Mouse (Mus musculus): ENCODE measurements around the gene Rad50. TPM values are rescaled to one million over a fixed set of nuclear protein-coding genes. Genes with fewer than 3 reads are reported as not detected.

The Rad50 gene
- total and polyA plus RNA-seq, 3 experiments, result 39.6 to 53.6 (median 48.2) TPM

GRCm38 (mm10) chr11:53605609-53606008 is 101.5 kb downstream of the Rad50 start:
- H3K4me1 ChIP-seq (ENCODE audit: control insufficient read depth in 1 of 2, insufficient read depth in 2 of 2), result peaks cover 36 to 72% of the 10 kb centered on the region in 2 experiments
- TF ChIP-seq TCF12 (IDR thresholded peaks at IDR 0.05; ENCODE audit: low read depth, low read length), result peak; percentile 73
- TF ChIP-seq IRF4 (IDR thresholded peaks at IDR 0.05; ENCODE audit: low read depth, low read length), result peak; percentile 79
- no peak for TF ChIP-seq MAFK (IDR thresholded peaks at IDR 0.05; ENCODE audit: insufficient replicate concordance, low read length)
- TF ChIP-seq E2F4 (IDR thresholded peaks at IDR 0.05; ENCODE audit: insufficient replicate concordance, low read depth, low read length), result no peak
- TF ChIP-seq RAD21 (IDR thresholded peaks at IDR 0.05; ENCODE audit: low read depth, low read length), result no peak; the same call in none of the 2 replicates
- TF ChIP-seq ETS1 (conservative IDR thresholded peaks at IDR 0.05; ENCODE audit: low read depth, low read length), result peak; percentile 62
- TF ChIP-seq CHD2 (IDR thresholded peaks at IDR 0.05; ENCODE audit: low read length), result peak; percentile 88
- TF ChIP-seq ZNF384 (IDR thresholded peaks at IDR 0.05; ENCODE audit: low read depth, low read length), result no peak
- TF ChIP-seq BHLHE40 (IDR thresholded peaks at IDR 0.05; ENCODE audit: low read depth, low read length), result peak; percentile 71
- TF ChIP-seq NRF1 (IDR thresholded peaks at IDR 0.05; ENCODE audit: low read depth, low read length), result no peak
- TF ChIP-seq CHD1 (IDR thresholded peaks at IDR 0.05; ENCODE audit: low read depth, low read length), result no peak
- TF ChIP-seq UBTF (IDR thresholded peaks at IDR 0.05; ENCODE audit: low read depth, low read length), result no peak
- peak; percentile 89 for TF ChIP-seq TBP (conservative IDR thresholded peaks at IDR 0.05; ENCODE audit: low read depth, low read length)
- no peak for TF ChIP-seq POLR2AphosphoS2 (IDR thresholded peaks at IDR 0.05; ENCODE audit: low read depth, low read length)
- TF ChIP-seq POLR2A (IDR thresholded peaks at IDR 0.05; ENCODE audit: low read depth, low read length), result peak; percentile 78
- no peak for TF ChIP-seq PAX5 (IDR thresholded peaks at IDR 0.05; ENCODE audit: low read length)
- peak; percentile 95 for TF ChIP-seq MAZ (IDR thresholded peaks at IDR 0.05; ENCODE audit: low read depth, low read length)
- no peak for TF ChIP-seq JUN (IDR thresholded peaks at IDR 0.05; ENCODE audit: insufficient read depth, low read depth, low read length)
- no peak; the same call in 1 of the 2 replicates for TF ChIP-seq NELFE (IDR thresholded peaks at IDR 0.05; ENCODE audit: low read depth, low read length)
- peak; percentile 55; the same call in 1 of the 2 replicates for TF ChIP-seq KAT2A (IDR thresholded peaks at IDR 0.05; ENCODE audit: insufficient replicate concordance, low read length)
- peak; percentile 44; the same call in 1 of the 2 replicates for TF ChIP-seq MXI1 (IDR thresholded peaks at IDR 0.05; ENCODE audit: low read depth, low read length)
- TF ChIP-seq SIN3A (IDR thresholded peaks at IDR 0.05; ENCODE audit: low read length), result no peak; the same call in 1 of the 2 replicates
- TF ChIP-seq JUND (conservative IDR thresholded peaks at IDR 0.05; ENCODE audit: low read depth, low read length), result 0 out of 2 replicates have a peak, but pooled peaks have one; percentile 53
- peak; percentile 50; the same call in 1 of the 2 replicates for TF ChIP-seq MYC (IDR thresholded peaks at IDR 0.05; ENCODE audit: low read depth, low read length)
- peak; percentile 61; the same call in 1 of the 2 replicates for TF ChIP-seq MEF2A (IDR thresholded peaks at IDR 0.05; ENCODE audit: borderline replicate concordance, low read depth, low read length)
- TF ChIP-seq HCFC1 (IDR thresholded peaks at IDR 0.05; ENCODE audit: low read depth, low read length), result 0 out of 2 replicates have a peak, but pooled peaks have one; percentile 5
- no peak for TF ChIP-seq ZKSCAN1 (IDR thresholded peaks at IDR 0.05; ENCODE audit: borderline replicate concordance, low read depth, low read length)
- no peak for TF ChIP-seq USF1 (IDR thresholded peaks at IDR 0.05; ENCODE audit: low read depth, low read length)
- peak; percentile 86 for TF ChIP-seq EP300 (IDR thresholded peaks at IDR 0.05; ENCODE audit: low read length)
- TF ChIP-seq ELF1 (IDR thresholded peaks at IDR 0.05; ENCODE audit: low read depth, low read length), result 0 out of 2 replicates have a peak, but pooled peaks have one; percentile 0
- TF ChIP-seq ZMIZ1 (IDR thresholded peaks at IDR 0.05; ENCODE audit: low read depth, low read length), result no peak
- no peak for TF ChIP-seq ZC3H11A (IDR thresholded peaks at IDR 0.05; ENCODE audit: low read depth, low read length)
- peaks cover 11 to 41% of the 10 kb centered on the region in 2 experiments for H3K36me3 ChIP-seq (replicated peaks in 1 of 2; ENCODE audit: control insufficient read depth in 1 of 2, insufficient read depth in 1 of 2, low read length in 1 of 2)
- H3K27ac ChIP-seq (ENCODE audit: insufficient read depth, low read depth), result peak overlapping the region; percentile 93
- peak overlapping the region; percentile 58 for H3K9ac ChIP-seq (ENCODE audit: insufficient read depth, low read depth)
- H3K79me2 ChIP-seq (replicated peaks; ENCODE audit: control insufficient read depth, extremely low read depth, insufficient read depth, poor library complexity, severe bottlenecking), result no peaks in the 10 kb centered on the region
- H3K27me3 ChIP-seq (replicated peaks), result no peaks in the 10 kb centered on the region
- dilution Hi-C loops (cut with MboI; ENCODE audit: extremely low pct_ligation_motif_present, extremely low pct_unique_long_range_greater_than_20kb, low sequenced_read_pairs) (no loop called here), in situ Hi-C loops (cut with MboI; ENCODE audit: low pct_ligation_motif_present, low pct_unique_long_range_greater_than_20kb, low sequenced_read_pairs) (no loop called here)
- peak overlapping the region; percentile 32 to 48 (median 41) for H3K4me3 ChIP-seq (replicated peaks in 1 of 3; ENCODE audit: low read depth in 2 of 3, low read length in 2 of 3, poor library complexity in 1 of 3)
- H3K4me2 ChIP-seq (ENCODE audit: insufficient read depth, low read depth, poor library complexity, severe bottlenecking), result peak overlapping the region; percentile 25
- DNase-seq (ENCODE audit: extremely low read depth), result peak; percentile 89
- peaks cover under 1% of the 10 kb centered on the region for H3K9me3 ChIP-seq (replicated peaks; ENCODE audit: low read length)

Data from CH12.LX (cell line).